Mouse (Mus musculus) kidney, postnatal 0 days (tissue): Measurements from ENCODE around the gene Ugt1a2. TPM values are rescaled to one million over a fixed set of nuclear protein-coding genes. Genes with fewer than 3 reads are reported as not detected.

ENCODE experiments used
- ATAC-seq: fragments of 200-750 bp; cut with Nextera tagmentation; replicated peaks from 2 replicates; pipeline ENCODE4 v1.8.0; 2017; ENCODE audit warnings: low read depth, moderate number of reproducible peaks, moderate TSS enrichment, moderate library complexity; ENCODE audit not compliant: low FRiP score
- DNase-seq: peaks from one replicate; pipeline ENCODE4 v3.0.0-alpha.2; 2016; ENCODE audit warnings: low spot score
- H3K27ac ChIP-seq: fragments of 300-500 bp; sonication (generic); 2 replicates; pipeline ENCODE4 v1.5.1; 2014; ENCODE audit warnings: mild to moderate bottlenecking
- H3K27me3 ChIP-seq: fragments of 300-500 bp; sonication (generic); 2 replicates; pipeline ENCODE4 v1.6.1; 2014; ENCODE audit warnings: low read length, mixed read lengths; ENCODE audit not compliant: insufficient read depth
- H3K36me3 ChIP-seq: fragments of 300-500 bp; sonication (generic); 2 replicates; pipeline ENCODE4 v1.6.1; 2014; ENCODE audit warnings: low read length, mixed read lengths; ENCODE audit not compliant: insufficient read depth
- H3K4me1 ChIP-seq: fragments of 300-500 bp; sonication (generic); replicated peaks from 2 replicates; pipeline ENCODE4 v1.6.1; 2014; ENCODE audit warnings: antibody characterized with exemption, low read length, mixed read lengths; ENCODE audit not compliant: insufficient read depth
- H3K4me2 ChIP-seq: fragments of 300-500 bp; sonication (generic); 2 replicates; pipeline ENCODE4 v1.6.1; 2014; ENCODE audit warnings: mild to moderate bottlenecking, low read length, moderate library complexity, mixed read lengths
- H3K4me3 ChIP-seq: fragments of 300-500 bp; sonication (generic); replicated peaks from 2 replicates; pipeline ENCODE4 v1.5.1; 2014; ENCODE audit warnings: low read depth, low read length
- H3K9ac ChIP-seq: fragments of 300-500 bp; sonication (generic); 2 replicates; pipeline ENCODE4 v1.6.1; 2014; ENCODE audit warnings: low read depth, low read length
- H3K9me3 ChIP-seq: fragments of 300-500 bp; sonication (generic); replicated peaks from 2 replicates; pipeline ENCODE4 v1.6.1; 2016; ENCODE audit warnings: low read length, inconsistent platforms, mixed read lengths
- CTCF ChIP-seq: IDR thresholded peaks from 2 replicates; pipeline ENCODE4 v1.5.1; 2016; ENCODE audit warnings: antibody characterized with exemption, low read depth, mild to moderate bottlenecking, moderate library complexity
- WGBS: fragments of 180-500 bp; shearing (Covaris S2); extraction: QIAGEN DNeasy Blood & Tissue Kit; methylation state at CpG from one replicate; pipeline ENCODE4 v1.1.7; 2014; 5-methylcytosine and 5-hydroxymethylcytosine counted together
- polyA plus RNA-seq: library from polyadenylated mRNA; unstranded; fragments of >200 nt; fragmentation: Nextera tagmentation; extraction: Ambion mirVana; gene quantifications from 2 replicates; pipeline ENCODE4 v1.2.1, GENCODE M21; 2015

Ugt1a2 gene
- polyA plus RNA-seq, 1 experiment from 2014 or later = 176 TPM

DNA sequence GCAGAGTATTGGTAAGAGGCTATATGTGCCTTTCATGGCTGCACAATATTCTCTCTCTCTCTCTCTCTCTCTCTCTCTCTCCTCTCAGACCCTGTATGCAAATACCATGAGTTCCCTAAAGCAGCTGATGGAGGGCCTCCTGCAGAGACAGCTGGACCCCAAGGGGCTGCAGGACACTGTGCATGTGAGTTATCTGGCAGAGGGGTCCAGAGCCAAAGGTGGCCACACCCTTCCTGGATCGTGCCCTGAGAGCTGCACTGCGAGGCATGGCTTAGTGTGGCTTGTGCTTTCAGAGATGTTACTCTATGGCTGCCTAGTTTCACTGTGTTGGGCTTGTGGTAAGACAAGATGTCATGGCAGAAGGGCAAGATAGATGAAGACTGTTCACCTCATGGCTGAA lies 47.3 kb downstream of the Ugt1a2 start:
- no peak for TF ChIP-seq CTCF

DNA sequence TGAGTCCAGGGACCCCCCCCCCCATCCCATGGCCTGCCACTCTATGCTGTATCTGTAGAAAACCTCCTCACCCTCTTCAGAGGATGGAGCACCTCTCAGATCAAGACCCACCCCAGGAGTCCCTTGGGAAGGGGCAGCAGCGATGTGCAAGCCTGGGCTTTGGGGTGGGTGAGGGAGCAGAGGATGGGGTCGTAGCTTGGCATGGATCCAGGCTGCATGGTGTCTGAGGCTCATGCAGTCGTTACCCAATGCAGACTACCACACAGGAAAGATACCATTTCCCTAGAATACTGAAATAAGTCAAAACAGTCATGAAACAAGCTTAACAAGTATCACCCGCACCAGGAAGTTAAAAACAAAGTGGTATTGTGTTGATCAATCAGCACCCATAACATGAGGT lies 48.3 kb downstream of the Ugt1a2 start:
- Histone ChIP-seq H3K27ac (no peak overlapping the region), H3K9ac (no peak overlapping the region), H3K27me3 (no peaks in the 10 kb centered on the region), H3K4me3 (no peak overlapping the region), H3K36me3 (no peaks in the 10 kb centered on the region), H3K9me3 (peaks cover 38% of the 10 kb centered on the region), H3K4me1 (no peaks in the 10 kb centered on the region), H3K4me2 (no peak overlapping the region)
- ATAC-seq (no peak), DNase-seq (no peak)
- TF ChIP-seq CTCF = no peak
- whole genome bisulfite sequencing = 70% methylated on average over 4 of the region's 4 CpGs

More for the DNA sequence above, 47.3 kb downstream of the Ugt1a2 start:
- no peak overlapping the region for H3K4me2 ChIP-seq
- DNase-seq (no peak), ATAC-seq (no peak)
- H3K27me3 ChIP-seq = no peaks in the 10 kb centered on the region
- no peak overlapping the region for H3K27ac ChIP-seq
- H3K9ac ChIP-seq = no peak overlapping the region
- 44% methylated on average over 2 of the region's 2 CpGs for WGBS
- H3K9me3 ChIP-seq = peaks cover 38% of the 10 kb centered on the region
- H3K36me3 ChIP-seq = no peaks in the 10 kb centered on the region
- no peaks in the 10 kb centered on the region for H3K4me1 ChIP-seq
- no peak overlapping the region for H3K4me3 ChIP-seq

DNA sequence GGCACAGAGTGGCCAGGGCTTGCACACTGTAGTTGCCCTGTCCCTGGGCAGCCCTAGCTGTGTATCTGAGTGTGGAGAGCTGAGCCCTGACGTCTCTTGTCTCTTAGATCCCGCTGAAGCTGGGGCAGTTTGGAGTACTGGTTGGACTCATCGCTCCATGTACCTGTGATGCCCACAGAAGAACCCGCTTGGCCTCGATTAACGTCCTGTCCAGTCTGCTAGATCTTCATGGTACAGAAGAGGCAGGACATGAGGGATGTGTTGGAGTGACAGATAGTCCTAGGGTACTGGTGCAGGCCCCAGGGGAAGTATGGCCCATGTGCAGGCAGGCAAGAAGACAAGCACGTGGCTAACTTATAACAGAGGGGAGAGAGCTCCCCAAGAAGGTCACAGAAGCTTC lies 49.2 kb downstream of the Ugt1a2 start:
- Histone ChIP-seq H3K9me3 (peaks cover 38% of the 10 kb centered on the region), H3K4me1 (no peaks in the 10 kb centered on the region), H3K9ac (no peak overlapping the region), H3K4me3 (no peak overlapping the region), H3K36me3 (no peaks in the 10 kb centered on the region), H3K27me3 (no peaks in the 10 kb centered on the region), H3K27ac (no peak overlapping the region), H3K4me2 (no peak overlapping the region)
- 75% methylated on average over 7 of the region's 7 CpGs for WGBS
- ATAC-seq (no peak), DNase-seq (no peak)
- TF ChIP-seq CTCF = no peak

DNA sequence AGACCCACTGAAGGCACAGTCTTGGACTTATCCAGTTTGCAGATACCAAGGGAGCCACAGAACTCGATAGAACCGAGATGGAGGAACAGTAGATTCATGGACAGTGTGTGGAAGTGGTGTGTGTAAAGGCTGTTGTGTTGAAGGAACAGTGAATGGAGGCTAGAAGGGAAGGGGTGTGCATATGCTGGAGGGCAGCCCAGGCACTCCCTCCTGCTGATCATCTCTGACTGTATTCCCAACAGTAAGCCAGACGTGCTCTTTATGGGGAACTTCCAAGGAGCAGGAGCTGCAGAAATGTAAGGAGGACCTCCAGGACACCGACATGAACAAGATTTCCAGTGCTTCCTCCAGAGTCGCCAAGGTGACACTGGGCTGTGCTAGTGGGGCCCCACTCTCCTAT lies 49.6 kb downstream of the Ugt1a2 start:
- H3K9ac ChIP-seq = no peak overlapping the region
- peaks cover 35% of the 10 kb centered on the region for H3K9me3 ChIP-seq
- no peak for TF ChIP-seq CTCF
- H3K36me3 ChIP-seq = no peaks in the 10 kb centered on the region
- H3K27ac ChIP-seq = no peak overlapping the region
- WGBS = 83% methylated on average over 5 of the region's 5 CpGs
- no peak for DNase-seq
- no peak for ATAC-seq
- H3K27me3 ChIP-seq = no peaks in the 10 kb centered on the region
- H3K4me1 ChIP-seq = no peaks in the 10 kb centered on the region
- H3K4me2 ChIP-seq = no peak overlapping the region
- no peak overlapping the region for H3K4me3 ChIP-seq

DNA sequence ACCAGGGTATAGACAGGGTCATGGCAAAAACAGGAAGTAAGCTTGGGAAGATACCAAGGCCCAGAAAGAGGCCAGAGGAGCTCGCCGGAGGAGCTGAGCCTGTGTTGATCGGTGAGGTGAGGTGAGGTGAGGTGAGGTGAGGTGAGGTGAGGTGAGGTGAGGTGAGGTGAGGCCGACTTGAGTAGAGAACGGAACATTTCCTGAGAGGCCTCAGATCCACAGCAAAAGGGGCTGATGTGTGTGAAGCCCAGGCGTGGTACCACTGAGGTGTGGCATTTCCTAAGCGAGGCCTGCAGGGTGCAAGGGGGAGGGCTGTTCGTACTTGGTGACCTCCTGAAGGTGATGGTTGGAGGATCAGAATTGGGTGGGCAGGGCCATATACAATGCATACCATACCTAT lies 52.7 kb downstream of the Ugt1a2 start:
- Histone ChIP-seq H3K4me3 (no peak overlapping the region), H3K9ac (no peak overlapping the region), H3K36me3 (no peaks in the 10 kb centered on the region), H3K27me3 (no peaks in the 10 kb centered on the region), H3K4me1 (no peaks in the 10 kb centered on the region), H3K9me3 (peaks cover 17% of the 10 kb centered on the region), H3K27ac (no peak overlapping the region), H3K4me2 (no peak overlapping the region)
- 0 out of 2 replicates have a peak, but pooled peaks have one; percentile 8 for ATAC-seq
- WGBS = 62% methylated on average over 8 of the region's 8 CpGs
- TF ChIP-seq CTCF = no peak
- DNase-seq = no peak

DNA sequence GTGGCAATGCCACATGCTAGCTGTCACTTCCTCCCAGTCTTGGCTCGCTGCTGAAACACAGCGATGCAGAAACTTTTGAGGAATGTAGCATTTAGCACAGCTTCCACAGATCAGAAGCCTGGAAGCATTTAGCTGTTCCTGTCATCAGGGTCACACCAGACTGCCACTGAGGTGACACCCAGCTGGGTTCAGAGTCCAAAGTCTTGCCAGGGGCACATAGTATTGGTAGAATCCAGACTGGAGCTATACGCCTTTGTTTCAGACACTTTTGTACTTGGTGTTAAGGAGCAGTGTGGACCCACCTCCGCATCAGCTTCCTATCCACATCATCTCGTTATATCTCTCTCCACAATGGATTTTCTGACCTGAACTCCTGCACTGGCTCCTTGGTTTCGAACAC lies 53.1 kb downstream of the Ugt1a2 start:
- Histone ChIP-seq H3K27ac (no peak overlapping the region), H3K9ac (no peak overlapping the region), H3K4me1 (no peaks in the 10 kb centered on the region), H3K4me3 (no peak overlapping the region), H3K27me3 (no peaks in the 10 kb centered on the region), H3K9me3 (peaks cover 17% of the 10 kb centered on the region), H3K36me3 (no peaks in the 10 kb centered on the region), H3K4me2 (no peak overlapping the region)
- WGBS = 70% methylated on average over 6 of the region's 6 CpGs
- ATAC-seq (no peak), DNase-seq (no peak)
- TF ChIP-seq CTCF = no peak

DNA sequence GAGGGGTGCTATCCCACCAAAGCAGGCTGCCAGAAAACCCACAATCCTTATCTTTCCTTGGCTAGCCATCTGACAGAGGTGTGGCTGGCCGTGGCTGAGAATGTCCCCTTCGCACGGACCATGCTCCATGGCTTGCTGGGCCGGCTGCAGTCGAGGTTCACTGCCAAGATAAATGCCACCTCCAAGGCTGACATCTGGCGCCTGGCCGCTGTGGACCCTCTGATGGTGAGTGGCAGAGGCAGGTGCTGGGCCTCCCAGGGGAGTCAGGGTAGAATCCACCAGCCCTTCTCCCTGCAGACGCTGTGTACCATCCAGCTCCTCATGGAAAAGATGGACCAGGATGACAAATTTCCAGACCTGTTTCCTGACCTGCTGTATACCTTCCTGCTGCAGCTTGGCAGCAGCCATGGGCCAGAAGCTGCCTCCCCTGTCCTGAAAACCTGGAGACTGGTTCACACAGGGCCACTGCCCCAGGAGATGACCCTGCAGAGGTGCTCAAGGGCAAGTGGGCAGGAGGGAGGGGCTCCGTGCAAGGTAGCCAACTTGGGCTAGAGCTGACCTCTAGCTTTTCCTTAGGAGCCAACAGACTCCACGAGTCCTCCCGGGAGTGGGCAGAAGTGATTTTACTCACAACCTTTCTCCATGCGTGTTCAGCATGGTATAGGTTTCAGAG lies 54.5 kb downstream of the Ugt1a2 start:
- no peak overlapping the region for H3K27ac ChIP-seq
- H3K4me3 ChIP-seq = no peak overlapping the region
- peaks cover 16% of the 10 kb centered on the region for H3K9me3 ChIP-seq
- 79% methylated on average over 12 of the region's 12 CpGs for WGBS
- 0 out of 2 replicates have a peak, but pooled peaks cover 2% of the 10 kb centered on the region for H3K36me3 ChIP-seq
- TF ChIP-seq CTCF = no peak
- DNase-seq (no peak), ATAC-seq (no peak)
- no peaks in the 10 kb centered on the region for H3K27me3 ChIP-seq
- H3K4me2 ChIP-seq = no peak overlapping the region
- peaks cover 8% of the 10 kb centered on the region for H3K4me1 ChIP-seq
- no peak overlapping the region for H3K9ac ChIP-seq
